Mouse (Mus musculus) cerebellum, postnatal 10 days (tissue): ENCODE data around the gene Gm10722.
"Not testable (repeated sequence)": the region's sequence is repeated elsewhere in the genome, so short reads cannot be mapped to it uniquely, and the experiment has no call there.

ENCODE experiments used
- DNase-seq, 2 experiments: peaks; one replicate each; pipeline ENCODE4 v3.0.0; 2021; ENCODE audit warnings: mixed read lengths in 2 of 2

Gm10722 gene

GRCm38 (mm10) chr9:3025653-3026052 lies 24.9 kb downstream of the Gm10722 start:
- DNase-seq, result peak; percentile 29 to 68

- not testable (repeated sequence) for DNase-seq
Measured at GRCm38 (mm10) chr9:3026136-3026535, 25.4 kb downstream of the Gm10722 start.

GRCm38 (mm10) chr9:3026741-3027140 lies 26.0 kb downstream of the Gm10722 start:
- not testable (repeated sequence) for DNase-seq

- not testable (repeated sequence) for DNase-seq
Measured at GRCm38 (mm10) chr9:3027200-3027599, 26.5 kb downstream of the Gm10722 start.

- DNase-seq, result peak; percentile 1 to 8
Measured at GRCm38 (mm10) chr9:3029276-3030000, 28.7 kb downstream of the Gm10722 start.

- peak in 1 of 2 experiments; percentile 2 for DNase-seq
Measured at GRCm38 (mm10) chr9:3030677-3031318, 30.1 kb downstream of the Gm10722 start.

GRCm38 (mm10) chr9:3034299-3034698 lies 33.6 kb downstream of the Gm10722 start, which contains the start of gene Gm17535:
Gene Gm17535 (plus strand): TSS chr9:3034599.
- not testable (repeated sequence) for DNase-seq

- not testable (repeated sequence) for DNase-seq
Measured at GRCm38 (mm10) chr9:3036577-3036976, 35.9 kb downstream of the Gm10722 start, which contains the start of gene Gm10715. Gene Gm10715 (plus strand): TSS chr9:3036877.

GRCm38 (mm10) chr9:3038161-3038560 lies 37.4 kb downstream of the Gm10722 start:
- not testable (repeated sequence) for DNase-seq
